Mouse (Mus musculus): Measurements from ENCODE around the gene Fiz1.
"Not testable (repeated sequence)": the region's sequence is repeated elsewhere in the genome, so short reads cannot be mapped to it uniquely, and the experiment has no call there.

Gene Fiz1

DNA sequence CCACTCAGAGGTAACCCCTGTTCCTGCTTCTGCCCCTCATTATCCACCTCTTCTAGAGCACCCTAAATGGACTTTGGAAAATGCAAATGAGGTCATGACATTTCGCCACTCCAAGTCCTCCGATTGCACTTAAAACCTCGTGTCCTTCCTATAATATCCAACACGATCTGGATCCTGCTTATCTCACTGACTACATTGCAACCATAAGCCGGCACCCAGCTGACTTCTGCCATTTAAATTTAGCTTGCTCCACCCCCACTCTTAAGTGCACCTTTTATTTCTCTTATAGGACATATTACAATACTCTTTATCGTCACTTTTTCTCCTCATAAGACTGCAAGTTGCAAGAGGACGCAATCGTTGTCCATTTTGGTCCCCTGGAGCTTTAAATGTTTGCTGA lies 23.0 kb upstream of the Fiz1 start:
- DNase-seq (ENCODE audit: low spot score) = no peak

DNA sequence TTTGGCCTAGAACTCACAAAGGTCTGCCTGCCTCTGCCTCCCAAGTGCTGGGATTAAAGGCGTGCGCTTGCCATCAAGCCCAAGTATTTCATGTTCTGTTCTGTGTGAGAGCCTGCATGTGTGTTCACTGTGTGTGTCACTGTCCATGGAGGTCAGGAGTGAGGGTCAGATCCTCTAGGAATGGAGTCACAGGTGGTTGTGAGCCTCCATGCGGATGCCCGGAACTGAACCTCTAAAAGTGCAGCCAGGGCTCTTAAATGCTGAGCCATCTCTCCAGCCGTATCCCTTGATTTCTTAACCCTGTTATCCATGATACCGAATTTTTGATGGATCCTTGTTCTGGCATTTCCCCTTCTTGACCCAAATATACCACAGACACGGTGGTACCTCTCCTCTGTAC lies 22.5 kb upstream of the Fiz1 start:
- no peak for DNase-seq (ENCODE audit: low spot score)

DNA sequence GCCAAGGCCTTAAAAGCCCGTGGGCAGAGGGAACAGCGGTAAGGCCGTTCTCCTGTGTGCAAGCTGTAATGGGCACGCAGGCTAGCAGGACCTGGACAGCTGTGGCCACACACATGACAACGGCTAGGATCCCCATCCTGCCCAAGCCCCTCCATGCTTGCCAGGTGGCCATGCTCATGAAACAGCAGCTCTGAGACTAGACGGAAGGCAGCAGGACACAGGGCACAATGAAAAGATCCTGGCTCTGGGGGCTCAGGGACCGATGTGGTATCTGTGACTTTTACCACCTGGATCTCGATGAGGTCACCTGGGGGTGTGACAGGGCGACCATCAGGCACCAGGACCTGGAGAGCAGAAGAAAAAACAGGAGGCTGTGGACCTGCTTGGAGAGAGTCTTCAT lies 21.6 kb upstream of the Fiz1 start:
- no peak for DNase-seq (ENCODE audit: low spot score)

DNA sequence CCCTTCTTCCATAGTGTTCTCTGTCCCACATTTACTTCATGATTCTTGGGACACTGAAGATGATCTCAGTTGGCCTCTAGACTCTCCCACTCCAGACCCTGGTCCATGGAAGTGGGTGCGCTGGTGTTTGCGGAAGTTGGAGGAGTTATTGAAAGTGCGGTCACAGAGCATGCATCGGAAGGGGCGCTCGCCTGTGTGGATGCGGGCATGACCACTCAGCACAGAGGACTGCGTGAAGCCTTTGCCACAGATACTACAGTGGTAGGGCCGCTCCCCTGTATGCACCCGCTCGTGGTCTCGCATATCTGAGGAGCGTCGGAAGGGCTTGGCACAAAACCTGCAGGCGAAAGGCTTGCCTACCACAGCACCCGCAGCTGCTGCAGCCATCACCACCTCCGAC lies 21.1 kb upstream of the Fiz1 start:
- no peak for DNase-seq (ENCODE audit: low spot score)

DNA sequence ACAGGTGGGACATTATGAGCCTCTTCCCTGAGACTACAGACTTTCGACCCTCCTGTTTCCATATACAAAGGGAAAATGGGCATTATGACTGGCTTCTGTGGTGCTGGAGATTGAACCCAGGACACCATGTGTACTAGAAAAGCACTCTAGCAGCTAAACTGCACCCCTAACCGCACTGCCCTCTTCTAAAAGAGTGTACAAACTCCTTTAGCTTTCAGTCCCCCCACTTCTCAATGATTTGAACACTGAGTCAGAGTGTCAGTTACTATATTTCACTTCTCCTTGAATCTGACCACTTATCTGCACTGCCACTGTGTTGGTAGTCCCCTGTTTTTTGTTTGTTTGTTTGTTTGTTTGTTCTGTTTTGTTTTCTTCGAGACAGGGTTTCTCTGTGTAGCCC lies 19.3 kb upstream of the Fiz1 start, which contains the start of gene 4632433K11Rik:
Gene 4632433K11Rik, plus strand, starts transcription at position 301 of the 400 bp plus-strand sequence.
- DNase-seq (ENCODE audit: low spot score) = no peak

DNA sequence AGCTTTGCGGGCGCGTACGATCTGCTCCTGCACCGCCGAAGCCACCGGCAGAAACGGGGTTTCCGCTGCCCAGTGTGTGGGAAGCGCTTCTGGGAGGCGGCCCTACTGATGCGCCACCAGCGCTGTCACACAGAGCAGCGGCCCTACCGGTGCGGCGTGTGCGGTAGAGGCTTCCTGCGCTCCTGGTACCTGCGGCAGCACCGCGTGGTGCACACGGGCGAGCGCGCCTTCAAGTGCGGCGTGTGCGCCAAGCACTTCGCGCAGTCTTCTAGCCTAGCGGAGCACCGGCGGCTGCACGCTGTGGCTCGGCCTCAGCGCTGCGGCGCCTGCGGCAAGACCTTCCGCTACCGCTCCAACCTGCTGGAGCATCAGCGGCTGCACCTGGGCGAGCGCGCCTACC lies 17.0 kb upstream of the Fiz1 start:
- DNase-seq (ENCODE audit: low spot score) = no peak

DNA sequence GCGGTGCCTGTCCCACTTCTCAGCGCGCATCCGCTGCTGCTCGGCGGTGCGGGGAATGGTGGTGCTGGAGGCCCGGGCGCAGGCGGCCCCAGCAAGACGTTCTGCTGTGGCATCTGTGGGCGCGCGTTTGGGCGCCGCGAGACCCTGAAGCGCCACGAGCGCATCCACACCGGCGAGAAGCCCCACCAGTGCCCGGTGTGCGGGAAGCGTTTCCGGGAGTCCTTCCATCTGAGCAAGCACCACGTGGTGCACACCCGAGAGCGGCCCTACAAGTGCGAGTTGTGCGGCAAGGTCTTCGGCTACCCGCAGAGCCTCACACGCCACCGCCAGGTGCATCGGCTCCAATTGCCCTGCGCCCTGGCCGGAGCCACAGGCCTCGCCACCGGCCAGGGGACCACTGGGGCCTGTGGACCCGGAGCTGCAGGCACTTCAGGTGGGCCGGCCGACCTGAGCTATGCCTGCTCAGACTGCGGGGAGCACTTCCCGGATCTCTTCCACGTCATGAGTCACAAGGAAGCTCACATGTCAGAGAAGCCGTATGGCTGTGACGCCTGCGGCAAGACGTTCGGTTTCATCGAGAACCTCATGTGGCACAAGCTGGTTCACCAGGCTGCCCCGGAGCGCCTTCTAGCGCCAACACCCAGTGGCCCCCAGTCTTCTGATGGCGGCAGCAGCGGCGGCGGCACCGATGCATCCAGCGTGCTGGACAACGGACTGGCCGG lies 16.2 kb upstream of the Fiz1 start:
- DNase-seq (ENCODE audit: low spot score) = no peak

DNA sequence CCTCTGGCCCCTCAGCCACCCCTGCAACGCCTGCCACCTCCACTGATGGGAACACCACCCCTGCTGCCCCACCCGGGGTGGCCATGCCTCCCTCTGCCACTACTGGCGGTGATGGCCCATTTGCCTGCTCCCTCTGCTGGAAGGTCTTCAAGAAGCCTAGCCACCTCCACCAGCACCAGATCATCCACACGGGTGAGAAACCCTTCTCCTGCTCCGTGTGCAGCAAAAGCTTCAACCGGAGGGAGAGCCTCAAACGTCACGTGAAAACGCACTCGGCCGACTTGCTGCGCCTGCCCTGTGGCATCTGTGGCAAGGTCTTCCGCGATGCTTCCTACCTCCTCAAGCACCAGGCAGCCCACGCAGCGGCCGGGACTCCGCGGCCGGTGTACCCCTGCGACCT lies 15.4 kb upstream of the Fiz1 start:
- DNase-seq (ENCODE audit: low spot score) = no peak

DNA sequence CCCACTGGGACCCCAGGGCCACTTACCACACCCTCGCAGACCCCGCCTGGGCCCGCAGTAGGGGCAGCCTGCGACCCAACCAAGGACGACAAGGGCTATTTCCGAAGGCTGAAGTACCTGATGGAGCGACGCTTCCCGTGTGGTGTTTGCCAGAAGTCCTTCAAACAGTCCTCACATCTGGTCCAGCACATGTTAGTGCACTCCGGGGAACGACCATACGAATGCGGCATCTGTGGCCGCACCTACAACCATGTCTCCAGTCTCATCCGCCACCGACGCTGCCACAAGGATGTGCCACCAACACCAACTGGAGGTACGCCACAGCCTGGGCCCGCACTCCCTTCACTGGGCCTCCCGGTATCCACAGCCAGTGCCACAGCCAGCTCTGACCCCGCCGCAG lies 15.0 kb upstream of the Fiz1 start:
- DNase-seq (ENCODE audit: low spot score) = no peak

DNA sequence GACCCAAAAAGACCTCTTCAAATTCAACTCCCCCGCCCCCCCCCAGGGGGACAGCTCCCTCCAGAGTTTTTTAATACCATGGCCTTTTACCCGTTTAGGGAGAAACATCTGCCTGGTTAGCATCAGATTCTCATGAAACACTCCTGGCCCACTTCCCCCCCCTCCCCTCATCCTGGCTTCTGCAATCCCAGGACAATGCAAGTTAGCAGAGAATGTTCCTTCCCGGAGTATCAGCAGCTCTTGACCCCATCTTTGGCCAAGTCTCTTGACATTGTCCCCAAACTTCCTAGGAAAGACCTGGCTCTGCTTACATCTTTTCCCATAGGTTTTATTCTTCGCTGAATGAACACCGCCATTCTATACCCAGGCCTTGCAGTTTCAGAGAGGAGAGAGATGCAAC lies 6.7 kb upstream of the Fiz1 start:
- DNase-seq (ENCODE audit: low spot score) = no peak

DNA sequence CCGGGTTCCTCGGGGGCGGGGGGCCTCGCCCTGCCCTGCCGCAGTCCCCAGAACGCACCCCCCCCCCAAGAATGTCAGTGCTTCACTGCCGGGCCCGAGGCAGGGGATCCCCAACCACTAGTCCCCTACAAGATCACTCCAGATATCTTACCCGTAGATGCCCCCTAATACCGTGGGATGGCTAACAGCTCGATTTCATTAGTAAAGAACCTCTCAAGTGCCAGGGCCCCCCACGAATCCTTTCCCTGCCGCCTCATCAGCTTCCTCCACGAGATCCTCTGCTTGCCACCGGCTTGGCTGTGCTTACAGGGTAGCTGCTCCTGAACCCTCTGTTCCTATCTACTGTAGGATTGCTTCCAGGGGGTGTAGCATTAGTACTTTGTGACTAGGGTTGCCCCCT lies 6.2 kb upstream of the Fiz1 start:
- DNase-seq (ENCODE audit: low spot score) = no peak

DNA sequence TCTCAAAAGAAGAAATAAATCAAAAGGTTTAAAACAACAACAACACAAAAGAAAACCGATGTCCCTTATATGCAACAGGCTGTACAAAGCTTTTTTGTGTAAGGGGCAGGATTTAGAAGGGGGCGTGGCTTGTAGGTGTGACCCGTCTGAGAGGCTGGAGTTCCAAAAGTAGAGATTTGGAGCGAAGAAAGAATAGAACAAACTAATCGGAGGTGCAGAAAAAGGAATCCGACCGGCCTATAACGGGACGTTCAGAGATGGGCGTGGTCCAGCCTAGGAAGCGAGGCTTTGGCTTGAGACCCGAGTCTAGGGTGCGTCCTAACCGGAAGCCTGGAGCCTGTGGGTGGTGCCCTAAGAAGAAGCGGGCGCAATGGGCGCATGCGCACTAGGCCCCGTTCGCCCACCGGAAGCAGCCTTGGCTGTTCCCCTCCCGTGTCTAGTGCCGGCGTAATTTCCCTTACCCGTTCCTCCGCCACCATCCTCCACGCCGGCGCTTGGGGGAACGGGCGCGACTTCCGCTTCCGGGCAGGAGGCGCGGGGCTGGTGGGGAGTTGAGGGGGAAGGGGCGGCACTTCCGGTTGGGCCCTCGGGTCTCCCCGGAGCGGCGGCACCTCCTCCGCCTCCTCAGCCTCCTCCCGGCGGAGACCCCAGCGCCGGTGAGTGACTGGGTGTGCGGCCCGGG lies 5.6 kb upstream of the Fiz1 start, which contains the start of the genes Zfp865 and Ccdc106:
Gene Zfp865, plus strand, starts transcription at position 377 of the 682 bp plus-strand sequence.
Gene Ccdc106, plus strand, starts transcription at position 554 of the 682 bp plus-strand sequence.
- peak; percentile 99 for DNase-seq (ENCODE audit: low spot score)

DNA sequence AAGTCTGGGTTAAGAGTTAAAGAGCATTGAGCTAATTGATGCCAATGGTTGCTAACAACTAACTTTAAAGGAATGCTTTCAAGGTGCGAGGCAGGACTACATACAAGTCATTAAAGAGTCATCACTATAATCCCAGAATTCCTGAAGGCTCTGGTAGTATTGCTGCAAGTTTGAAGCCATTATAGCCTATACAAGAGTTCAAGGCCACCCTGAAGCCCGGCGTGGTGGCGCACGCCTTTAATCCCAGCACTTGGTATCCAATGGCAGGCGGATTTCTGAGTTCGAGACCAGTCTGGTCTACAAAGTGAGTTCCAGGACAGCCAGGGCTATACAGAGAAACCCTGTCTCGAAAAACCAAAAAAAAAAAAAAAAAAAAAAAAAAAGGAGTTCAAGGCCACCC lies 5.1 kb upstream of the Fiz1 start:
- DNase-seq (ENCODE audit: low spot score) = not testable (repeated sequence)

DNA sequence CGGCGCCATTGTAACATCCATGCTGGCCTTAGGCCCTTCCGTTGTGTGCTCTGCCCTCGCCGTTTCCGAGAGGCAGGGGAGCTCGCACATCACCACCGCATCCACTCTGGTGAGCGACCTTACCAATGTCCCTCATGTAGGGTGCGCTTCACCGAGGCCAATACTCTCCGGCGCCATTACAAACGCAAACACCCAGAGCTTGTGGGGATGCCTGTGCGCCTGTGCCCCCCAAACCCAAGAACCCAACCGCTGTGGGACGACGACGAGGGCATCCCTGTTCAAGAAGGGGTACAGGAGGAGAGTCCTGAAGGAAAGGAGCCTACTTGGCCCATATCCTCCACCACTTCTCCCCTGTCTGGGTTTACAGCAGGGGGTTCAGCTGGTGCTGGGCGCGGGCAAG lies 3.4 kb upstream of the Fiz1 start:
- DNase-seq (ENCODE audit: low spot score) = no peak

DNA sequence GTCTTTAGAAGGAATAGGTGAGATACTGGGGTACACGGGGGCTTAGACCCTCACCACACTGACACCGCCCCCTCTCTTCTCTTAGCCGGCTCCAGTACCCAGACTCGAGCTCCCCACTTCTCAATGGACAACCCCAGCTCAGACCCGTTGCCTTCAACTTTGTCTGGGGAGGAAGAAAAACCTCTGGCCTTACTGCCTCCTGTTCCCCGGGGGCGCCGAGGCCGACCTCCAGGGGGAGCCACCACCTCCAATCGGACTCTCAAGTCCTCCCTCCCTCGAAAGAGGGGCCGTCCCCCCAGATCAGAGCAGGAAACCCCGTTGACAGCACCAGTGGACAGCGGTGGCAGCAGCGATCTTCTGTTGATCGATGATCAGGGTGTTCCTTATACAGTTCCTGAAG lies 2.9 kb upstream of the Fiz1 start:
- no peak for DNase-seq (ENCODE audit: low spot score)

DNA sequence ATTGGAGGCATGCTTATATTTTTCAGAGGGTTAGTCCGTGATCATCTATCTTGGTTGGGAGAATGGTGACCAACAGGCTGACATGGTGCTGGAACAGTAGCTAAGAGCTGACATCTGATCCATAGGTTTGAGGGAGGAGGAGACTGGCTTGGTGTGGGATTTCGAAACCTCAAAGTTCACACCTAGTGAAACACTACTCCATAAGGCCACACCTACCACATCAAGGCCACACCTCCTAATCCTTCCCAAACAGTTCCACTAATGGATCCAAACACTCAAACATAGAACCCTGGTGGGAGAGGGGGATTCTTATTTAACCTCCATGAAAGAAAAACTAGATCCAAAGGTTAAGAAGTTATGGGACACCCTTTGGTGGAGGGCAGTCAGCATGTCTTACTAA lies 2.4 kb upstream of the Fiz1 start:
- DNase-seq (ENCODE audit: low spot score) = no peak

DNA sequence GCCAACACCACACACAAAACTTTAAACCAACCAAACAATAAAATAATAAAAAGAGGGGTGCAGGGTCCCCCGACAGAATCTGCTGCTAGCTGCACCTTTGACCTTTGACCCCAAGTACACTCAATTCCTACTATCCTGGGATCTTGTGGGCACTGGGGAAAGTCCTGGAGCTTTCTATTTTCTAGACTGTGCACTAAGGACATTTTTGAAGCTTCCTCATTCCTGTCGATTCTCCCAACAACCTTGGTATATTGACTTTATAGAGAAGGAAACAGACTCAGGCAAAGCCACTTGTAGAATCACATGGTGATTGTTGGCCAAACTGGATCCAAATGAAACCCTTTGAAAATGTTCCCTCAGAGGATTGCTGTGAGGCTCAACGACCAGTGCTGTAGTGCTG lies 1.6 kb upstream of the Fiz1 start:
- no peak for DNase-seq (ENCODE audit: low spot score)

DNA sequence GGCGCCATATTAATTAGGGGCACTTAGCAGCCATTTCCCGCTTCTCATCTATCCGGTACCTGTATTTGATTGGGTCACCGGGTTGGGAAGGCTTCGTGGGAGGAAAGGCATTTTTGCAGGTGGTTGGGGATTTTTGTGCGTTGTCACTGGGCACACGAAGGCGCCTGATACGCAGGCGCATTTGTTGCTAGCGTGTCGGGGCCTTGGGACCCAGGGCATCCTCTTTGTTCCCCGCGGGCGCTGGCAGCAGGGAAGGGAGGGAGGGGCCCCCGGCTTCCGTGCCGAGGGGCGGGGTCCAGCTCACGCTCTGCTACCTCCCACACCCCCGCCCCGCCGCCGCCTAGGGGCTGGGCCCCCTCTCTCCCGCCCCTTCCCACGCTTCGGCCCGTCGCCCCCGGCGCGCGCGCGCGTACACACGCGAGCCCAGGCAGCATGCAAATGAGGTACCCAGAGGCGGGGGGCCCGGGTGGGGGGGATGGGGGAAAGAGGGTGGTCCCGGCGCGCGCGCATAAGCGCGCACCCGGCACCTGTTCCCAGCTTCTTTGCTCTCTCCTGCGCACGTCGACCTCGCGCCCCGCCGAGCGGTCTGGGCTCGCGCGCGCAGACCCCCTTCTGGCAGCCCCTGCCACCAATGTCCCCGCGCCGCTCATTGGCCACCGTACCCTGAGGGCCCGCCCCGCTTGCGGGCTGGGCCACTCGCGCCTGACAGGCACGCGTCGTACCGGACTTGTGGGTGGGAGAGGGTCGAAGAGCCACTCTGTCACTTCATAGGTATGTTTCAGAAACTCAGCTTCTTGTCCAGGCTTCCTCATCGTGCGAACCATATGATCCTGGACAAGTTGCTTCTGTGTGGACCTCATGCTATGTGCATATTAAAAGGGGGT lies 863 bp upstream of the Fiz1 start, which contains the start of gene Gm44973:
Gene Gm44973, plus strand, starts transcription at position 379 of the 884 bp plus-strand sequence.
- peak; percentile 95 for DNase-seq (ENCODE audit: low spot score)

DNA sequence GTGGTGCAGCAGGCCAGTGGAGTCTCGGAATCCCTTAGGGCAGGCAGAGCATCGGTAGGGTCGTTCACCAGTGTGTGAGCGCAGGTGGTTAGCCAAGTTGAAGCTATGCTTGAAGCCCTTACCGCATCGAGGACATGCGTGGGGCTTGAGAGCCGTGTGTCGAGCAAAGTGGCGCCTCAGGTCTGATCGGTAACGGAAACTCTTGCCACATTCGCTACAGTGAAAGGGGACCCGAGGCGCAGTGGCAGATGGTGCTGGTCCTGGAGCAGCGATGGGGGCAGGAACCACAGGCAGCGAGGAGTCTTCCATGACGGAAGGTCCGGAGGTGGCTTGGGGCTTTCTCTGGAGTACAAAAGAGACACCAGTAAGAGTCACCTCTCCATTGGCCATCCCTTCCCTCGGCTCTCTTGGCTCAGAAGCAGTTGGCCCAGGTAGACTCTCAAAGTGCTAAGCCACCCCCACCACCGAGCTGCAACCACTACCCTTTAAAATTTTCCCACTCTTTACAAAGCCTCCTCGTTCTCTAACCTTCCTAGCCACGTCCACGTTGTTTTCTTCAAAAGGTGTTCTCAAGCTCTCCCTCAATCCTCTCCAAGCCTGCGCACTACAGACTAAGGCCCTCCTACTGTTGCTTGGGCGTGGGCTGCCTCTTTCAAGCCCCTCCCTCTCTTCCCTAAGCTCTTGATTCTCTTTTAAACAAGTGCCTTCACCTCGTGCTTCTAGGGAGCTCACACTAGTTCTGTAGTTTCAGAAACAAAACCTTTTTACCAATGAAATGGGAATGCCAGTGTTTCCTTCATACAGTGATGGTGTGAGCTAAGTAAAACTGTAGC lies 1.6 kb downstream of the Fiz1 start:
- DNase-seq (ENCODE audit: low spot score) = no peak

DNA sequence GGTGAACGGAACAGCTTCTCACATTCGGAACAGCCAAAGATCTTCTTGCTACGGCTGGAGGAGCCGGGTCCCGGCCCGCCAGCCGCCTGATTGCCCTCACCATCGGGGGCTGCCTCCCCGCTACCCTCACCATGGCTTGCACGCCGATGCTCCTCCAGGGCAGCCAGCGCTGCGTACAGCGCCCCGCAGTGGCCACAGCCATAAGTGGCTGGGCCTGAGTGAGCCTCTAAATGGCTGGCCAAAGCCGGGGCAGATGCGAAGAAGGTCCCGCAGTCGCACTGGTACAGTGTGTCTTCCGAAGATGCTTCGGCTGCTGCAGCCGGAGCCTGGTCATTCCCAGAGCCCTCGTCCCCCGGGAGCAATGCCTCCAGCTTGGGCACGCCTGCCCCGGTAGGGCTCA lies 6.3 kb downstream of the Fiz1 start:
- DNase-seq (ENCODE audit: low spot score) = no peak

DNA sequence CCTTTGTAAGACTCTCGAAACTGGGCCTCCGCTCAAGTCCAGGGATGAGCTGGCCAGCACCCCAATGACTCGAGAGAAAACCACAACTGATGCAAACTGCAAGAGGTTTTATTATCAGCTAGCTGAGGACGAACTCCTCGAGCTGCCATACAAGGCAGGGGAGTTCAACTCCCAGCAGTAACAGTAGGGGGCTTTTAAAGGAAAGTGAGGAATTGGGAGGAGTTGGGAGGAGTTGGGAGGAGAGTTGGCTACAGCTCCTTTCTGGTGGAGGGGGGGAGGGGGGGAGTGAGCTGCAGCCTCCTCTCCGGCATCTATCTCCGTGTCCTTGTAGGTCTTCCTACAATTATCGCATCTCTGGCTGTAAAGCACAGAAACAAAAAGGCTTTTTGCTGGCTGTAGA lies 11.6 kb downstream of the Fiz1 start:
- DNase-seq (ENCODE audit: low spot score) = not testable (repeated sequence)

DNA sequence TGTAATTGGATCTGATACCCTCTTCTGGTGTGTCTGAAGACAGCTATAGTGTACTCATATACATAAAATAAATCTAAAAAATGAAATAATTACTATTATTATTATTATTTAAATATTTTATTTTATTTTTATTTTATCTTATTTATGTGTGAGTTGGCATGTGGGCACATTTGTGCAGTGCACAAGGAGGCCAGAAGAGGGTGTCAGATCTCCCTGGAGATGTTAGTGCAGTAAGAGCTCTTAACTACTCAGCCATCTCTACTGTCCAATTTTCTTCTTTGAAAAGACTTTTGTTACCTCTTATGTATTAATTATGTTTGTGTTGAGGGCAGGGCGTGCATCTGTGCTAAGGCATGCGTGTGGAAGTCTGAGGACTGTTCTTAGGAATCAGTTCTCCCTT lies 14.6 kb downstream of the Fiz1 start:
- DNase-seq (ENCODE audit: low spot score) = no peak

Measured in urinary bladder, postnatal 14 days (tissue).